Mouse (Mus musculus) left cerebral cortex, postnatal 4 days (tissue): ENCODE data around the gene Ip6k3. TPM values are rescaled to one million over a fixed set of nuclear protein-coding genes. Genes with fewer than 3 reads are reported as not detected.
A peak's percentile ranks its signal among the peaks of the same experiment; 100 is the strongest.

Experiments
- DNase-seq: peaks from one replicate; pipeline ENCODE4 v3.0.0-alpha.2; 2022
- intact Hi-C: fragments of 180-260 bp; cut with DNase I; formaldehyde crosslinking; loops from one replicate; pipeline ENCODE4 v1.15.1; 2025
- total RNA-seq, 2 experiments: library from RNA; stranded (reverse); gene quantifications; 2 replicates each; pipeline ENCODE4 v1.2.3; 2021

Gene Ip6k3
- total RNA-seq, 2 experiments from 2014 or later = not detected

DNA sequence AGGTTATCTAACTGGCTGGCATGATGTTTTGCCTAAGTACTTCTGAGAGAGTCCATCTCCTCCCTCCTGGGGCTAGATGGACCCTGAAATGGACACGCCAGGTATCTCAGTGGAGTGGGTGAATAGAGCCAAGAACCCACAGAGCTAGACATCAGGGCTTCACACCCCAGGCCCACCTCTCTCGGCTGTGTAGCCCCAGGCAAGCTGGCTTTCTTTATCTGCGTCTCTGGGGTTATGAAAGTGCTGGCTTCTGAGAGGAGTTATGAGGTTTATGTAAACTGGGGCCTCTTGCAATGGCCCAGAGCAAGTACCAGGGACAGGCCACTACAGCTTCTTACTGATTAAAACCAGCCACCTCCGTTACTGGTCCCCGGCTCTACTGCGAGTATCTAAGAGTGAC, 12.7 kb downstream of the Ip6k3 start:
- intact Hi-C loops = no loop called here
- DNase-seq = no peak

DNA sequence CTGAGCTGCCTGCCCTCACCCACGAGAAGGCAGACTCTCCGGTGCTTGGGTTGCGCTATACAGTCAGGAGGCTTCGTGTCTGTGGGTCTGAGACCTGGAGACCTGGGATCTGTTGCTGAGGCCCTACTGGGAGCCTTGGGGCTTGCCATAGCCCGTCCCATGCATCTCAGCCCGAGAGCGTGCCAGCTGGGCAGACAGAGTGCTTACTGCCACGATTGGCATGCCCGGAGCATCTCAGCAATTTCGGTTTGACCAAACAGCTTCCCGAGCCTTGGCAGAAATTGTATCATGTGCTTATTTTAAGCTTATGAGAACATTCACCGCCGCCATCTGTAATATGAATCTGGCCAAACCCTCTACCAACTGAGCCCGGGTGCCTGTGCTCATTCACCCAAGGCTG, 13.3 kb downstream of the Ip6k3 start:
- DNase-seq = peak; percentile 61
- intact Hi-C loops = no loop called here

DNA sequence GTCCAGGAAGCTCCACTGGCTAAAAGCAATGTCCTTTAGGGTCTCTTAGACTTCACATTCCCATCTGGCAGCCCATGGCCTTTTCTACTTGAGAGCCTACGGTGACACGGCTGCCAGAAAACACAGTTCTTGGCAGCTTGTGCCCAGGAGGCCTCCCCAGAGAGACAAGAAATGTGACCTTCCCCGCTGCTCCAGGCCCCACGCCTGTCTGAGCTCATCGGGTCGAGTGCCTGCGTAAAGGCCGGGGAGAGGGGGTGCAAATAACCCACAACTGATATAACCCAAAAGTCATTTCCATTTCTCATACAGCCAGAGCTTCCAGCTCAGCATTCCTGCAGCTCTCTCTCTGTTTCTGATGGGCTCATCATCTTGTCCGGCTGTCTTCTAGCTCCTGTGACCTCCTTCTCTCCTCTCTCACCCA, 13.8 kb downstream of the Ip6k3 start:
- peak; percentile 64 for DNase-seq
- intact Hi-C loops = no loop called here

DNA sequence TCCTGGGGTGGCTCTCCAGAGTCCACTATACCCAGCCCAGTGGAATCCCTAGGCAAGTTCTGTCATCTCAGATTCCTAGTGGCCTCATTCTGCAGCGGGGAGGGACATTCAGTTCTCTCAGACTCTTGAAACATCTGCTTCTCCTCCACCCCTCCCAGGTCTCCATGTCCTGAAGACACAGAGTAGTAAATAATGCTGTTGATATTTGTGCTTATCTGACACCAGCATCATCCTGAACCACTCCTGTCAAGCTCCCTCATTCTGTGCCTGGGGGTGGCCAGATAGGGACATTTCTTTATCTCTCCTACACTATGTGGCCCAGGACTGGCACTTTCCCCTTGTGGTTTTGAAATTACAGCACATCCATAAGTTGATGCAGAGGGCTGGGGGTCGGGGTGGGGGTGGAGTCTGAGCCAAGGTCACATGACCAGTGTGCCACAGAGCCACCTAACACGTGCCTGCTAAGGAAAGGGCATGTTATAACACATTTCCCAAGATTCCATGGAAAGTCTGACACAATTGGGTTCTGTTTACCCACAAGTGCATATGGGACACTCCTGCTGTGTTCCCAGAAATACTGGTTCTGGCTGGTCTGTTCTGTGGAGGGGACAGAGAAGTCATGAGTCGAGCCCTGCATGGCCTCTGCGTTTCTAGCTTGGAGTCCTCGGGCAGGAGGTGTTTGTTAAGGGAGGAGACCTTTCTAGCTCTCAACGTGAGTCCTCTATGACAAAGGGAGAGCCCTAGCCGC, 14.4 kb downstream of the Ip6k3 start:
- no peak for DNase-seq
- intact Hi-C loops = no loop called here

DNA sequence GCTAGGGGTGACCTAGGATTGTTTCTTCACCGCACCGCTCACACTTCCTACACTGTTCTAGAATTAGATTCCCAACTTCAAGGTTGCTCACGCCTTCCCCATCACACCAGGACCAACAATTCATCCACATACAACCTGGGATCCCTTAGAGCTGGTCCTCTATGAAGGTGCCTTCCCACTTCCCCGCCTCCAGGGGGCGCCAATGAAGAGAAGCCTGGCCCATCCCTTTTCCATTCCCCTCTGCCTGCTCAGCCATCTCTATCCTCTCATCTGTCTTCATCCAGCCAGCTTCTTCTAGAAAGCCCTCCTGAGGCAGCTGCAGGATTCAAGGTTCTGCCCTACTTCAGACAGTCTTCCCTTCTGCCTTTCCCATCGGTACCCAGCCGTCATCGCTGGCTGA, 16.2 kb downstream of the Ip6k3 start:
- DNase-seq = no peak
- intact Hi-C loops = no loop called here

DNA sequence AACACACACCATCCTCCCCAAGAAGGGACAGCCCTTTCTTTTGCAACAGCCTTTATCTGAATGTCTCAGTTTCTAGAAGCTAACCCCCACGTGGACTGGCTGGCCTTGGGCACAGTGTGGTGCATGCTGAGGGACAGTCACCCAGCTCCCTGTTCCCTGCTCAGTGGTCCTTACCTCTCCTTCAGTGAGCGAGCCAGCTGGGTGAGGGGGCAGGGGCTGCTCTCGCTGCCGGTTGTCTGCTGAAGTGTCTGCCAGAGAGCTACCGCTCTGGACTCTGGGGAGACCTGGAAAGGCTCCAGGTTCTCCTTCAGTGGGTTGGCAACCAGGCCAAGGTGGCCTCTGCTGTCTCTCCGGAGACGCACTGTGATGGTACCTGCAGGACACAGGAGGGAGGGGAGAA, 16.7 kb downstream of the Ip6k3 start:
- DNase-seq = no peak
- intact Hi-C loops = no loop called here

DNA sequence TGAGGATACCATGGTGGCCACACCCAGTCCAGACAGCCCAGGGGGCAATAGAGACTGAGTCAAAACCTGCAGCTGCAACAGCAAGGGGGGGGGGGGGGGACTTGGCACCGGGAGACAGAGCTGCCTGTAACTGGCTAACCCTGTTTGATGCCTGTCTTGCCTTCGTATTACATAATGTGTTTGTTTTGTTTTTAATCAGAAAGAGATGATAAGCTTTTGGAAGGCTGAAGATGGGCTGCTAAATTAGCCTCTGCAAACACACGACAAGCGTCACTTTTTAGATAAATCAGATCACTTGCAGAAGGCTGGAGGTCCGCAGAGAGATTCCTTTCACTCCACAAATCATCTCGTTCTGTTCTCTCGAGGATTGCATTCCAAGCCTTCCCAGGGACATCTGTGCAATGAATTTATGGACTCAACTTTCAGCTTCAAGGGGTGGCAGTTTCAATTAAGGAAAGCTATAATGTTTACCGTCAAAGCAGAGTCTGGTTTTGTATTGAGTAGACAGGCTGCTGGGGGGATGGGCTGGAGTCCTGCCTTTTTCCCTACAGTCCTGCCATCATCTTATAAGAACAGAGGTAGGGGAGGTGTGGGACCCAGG, 21.2 kb downstream of the Ip6k3 start:
- no peak for DNase-seq
- intact Hi-C loops = no loop called here

DNA sequence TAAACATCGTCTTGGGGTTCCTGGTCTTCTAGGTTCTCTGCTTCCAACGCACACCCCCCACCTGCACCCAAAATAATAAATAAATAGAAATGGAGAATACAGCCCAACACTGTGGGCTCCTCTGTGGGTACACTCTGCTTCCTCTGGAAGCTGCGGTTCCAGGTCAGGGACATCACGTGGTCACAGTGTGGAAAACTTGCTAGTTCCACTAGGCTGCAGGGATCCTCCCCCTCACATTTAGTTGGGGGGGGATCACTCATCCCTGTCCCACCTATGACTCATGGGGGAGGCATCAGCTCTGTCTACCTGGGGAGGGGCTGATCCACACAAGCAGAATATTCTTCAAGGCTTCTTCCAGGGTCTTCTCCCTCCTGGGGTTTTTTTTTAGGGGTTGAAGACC, 23.4 kb downstream of the Ip6k3 start:
- intact Hi-C loops = no loop called here
- no peak for DNase-seq

DNA sequence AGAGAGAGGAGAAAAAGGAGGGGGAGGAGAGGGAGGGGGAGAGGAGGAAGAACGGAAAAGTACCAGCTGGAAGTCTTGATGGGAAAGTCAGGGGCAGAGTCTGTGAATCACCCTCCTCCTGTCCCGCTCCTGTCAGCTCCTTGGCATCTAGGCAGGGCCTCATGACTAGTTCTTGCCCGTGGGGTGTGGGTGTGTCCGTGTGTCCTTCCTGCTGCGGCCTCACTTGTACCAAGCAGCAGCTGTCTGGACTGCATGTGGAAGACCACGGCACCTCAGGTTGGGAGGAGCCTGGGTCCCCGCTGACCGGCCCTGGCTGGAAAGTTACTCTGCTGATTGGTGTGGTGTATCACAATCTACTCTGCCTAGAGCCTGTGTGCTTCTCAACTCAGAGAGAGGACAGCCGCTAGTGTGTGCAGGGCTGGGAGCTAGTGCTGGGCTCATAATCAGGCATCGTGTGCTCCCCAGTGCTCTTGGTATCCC, 25.6 kb downstream of the Ip6k3 start:
- intact Hi-C loops = no loop called here
- DNase-seq = no peak

DNA sequence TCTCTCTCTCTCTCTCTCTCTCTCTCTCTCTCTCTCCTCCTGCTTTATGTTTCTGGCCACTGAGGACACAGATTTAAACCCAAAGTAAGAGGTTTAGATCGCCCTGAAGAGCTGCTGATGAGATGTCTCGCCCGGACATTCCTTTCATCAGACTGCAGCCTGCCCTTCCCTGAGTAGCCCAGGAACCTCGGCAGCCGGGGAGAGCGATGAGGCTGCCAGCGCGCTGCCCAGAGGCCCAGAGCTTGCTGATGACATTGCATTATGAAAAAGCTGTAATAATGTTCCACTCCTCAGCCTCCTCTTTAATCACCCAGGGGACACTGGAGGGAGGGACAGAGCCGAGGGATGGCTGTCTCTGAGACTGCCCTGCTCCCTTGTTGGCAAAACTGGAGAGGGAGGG, 27.3 kb downstream of the Ip6k3 start:
- no peak for DNase-seq
- intact Hi-C loops = no loop called here

DNA sequence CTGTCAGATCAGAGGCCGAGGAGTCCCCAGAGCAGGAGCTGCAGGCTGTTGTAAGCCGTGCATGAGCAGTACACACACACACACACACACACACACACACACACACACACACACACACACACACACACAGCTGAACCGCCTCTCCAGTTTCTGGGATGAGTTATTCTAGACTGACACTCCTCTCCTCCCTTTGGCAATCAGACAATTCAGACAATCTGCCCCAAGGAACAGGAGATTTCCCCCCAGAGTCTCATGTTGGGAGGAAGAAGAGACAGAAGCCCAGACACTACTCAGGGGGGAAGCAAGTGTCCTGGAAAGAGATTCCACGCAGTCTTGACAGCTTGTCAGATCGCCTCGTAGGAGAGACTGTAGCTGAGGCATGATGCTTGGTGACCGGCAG, 28.3 kb downstream of the Ip6k3 start:
- intact Hi-C loops = no loop called here
- DNase-seq = no peak

DNA sequence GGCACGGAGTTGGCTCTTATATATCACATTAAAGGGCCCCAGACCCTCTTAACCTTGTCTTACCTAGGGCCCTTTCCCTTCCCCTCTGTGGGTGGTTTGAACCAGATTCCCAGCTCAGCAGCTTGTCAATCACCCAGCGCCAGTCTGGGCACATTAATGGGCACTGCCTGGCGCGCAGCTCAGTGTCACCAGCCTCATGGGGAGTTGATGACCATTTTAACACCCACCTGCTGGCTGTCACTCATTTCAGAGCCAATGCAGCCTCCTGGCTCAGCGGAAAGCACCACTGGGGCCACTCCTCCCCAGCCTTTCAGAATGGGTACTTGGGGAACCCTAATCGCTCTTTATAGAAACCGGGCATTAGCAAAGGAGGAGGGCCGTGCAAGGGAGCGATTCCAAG, 29.2 kb downstream of the Ip6k3 start:
- DNase-seq = no peak
- intact Hi-C loops = no loop called here

DNA sequence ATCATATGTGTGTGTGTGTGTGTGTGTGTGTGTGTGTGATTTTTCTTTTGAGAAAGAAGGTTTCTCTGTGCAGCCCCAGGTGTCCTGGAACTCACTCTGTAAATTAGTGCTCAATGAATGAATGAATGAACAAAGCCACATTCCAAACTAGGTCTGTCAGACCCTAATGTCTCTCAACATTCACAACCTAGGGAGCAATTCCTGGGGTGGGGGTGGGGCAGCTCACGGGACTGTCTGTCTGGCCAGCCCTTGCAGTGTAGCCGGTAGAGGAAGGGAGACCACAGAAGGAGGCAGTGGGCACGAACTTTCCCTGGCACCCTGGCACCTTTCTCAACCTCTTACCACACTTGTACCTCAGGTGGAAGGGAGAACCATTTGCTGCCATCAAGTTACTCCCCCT, 32.9 kb downstream of the Ip6k3 start:
- intact Hi-C loops = no loop called here
- no peak for DNase-seq

DNA sequence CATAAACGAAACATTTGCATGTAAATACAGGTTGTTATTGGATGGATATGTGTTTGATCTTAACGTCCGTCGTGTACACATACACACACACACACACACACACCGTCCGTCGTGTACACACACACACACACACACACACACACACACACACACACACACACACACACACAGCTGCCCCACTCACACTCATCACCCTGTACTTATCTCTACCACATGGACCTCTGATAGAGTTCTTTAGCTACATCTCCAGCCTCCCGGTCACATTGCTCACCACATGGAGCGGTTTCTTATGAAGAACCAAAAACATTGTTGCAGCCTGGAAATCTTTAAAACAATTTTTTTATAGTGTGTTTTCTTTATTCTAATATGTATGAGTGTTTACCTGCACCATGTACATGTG, 33.4 kb downstream of the Ip6k3 start:
- no peak for DNase-seq
- intact Hi-C loops = no loop called here

DNA sequence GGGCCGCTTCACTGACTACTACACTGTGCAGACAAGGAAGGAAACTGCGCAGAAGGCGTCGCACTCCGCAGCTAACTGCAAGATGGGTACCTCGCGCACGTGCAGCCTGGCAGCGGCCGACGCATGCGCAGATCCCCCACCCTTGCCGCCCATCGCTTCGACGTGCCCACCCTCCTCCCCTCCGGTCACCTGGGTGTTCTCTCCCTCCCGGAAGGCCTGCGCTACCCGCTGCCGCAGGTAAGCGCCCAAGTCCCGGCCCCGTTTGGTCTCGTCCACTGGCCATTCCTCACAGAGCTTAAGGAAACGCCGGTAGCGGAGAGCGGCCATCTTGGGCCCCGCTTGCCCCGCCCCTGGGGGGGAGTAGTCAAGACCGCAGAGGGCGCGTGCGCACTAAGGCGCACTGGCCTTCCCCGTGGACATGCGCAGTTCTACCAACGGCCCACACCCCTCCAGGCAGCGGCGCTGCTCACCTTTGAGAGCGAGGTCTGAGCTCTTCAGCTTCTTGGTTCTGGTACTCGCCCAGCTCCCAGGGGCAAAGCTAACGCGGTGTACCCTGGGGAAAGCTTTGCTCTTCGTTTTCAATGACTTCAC, 33.9 kb downstream of the Ip6k3 start, which contains the start of gene Uqcc2:
Gene Uqcc2 (minus strand): TSS at position 366 of the 591 bp plus-strand sequence.
- intact Hi-C loops = no loop called here
- peak; percentile 99 for DNase-seq

DNA sequence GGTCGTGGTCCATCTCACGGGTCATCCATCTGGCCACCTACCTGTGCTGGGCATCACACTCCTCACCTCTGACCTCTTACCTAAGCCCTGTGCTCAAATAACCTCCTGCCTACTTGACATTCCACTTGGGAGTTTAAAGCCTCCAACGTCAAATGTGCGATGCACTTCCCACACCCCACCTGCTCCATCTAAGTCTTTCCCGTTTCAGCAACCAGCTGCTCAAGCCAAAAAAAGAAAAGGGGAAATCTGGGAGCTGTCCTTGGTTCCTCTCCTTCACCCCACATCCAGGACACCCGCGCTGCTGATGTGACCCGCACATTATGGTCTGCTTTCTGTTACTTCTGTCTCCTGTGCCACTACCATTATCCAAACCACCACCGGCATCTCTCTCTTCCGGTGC, 35.4 kb downstream of the Ip6k3 start:
- intact Hi-C loops = no loop called here
- no peak for DNase-seq

DNA sequence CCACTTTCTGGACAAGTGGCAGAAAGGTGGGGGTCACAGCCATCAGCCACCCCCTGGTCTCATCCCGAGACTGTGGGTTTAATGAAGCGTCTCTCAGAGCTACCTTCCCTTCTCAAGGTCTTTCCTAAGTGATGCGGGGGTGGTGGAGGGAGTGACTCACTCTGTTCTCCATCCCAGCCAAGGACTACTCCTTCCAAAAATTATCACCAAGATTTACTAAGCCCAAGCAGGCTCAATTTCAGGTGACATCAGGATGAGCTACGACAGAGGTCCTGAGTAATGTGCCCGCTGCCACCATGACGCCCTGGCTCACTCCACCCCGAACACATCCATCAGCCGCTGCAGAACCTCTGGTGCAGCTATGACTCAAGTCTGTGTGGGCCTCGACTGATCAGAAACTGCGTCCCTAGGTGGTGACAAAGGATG, 36.3 kb downstream of the Ip6k3 start:
- no peak for DNase-seq
- intact Hi-C loops = no loop called here

DNA sequence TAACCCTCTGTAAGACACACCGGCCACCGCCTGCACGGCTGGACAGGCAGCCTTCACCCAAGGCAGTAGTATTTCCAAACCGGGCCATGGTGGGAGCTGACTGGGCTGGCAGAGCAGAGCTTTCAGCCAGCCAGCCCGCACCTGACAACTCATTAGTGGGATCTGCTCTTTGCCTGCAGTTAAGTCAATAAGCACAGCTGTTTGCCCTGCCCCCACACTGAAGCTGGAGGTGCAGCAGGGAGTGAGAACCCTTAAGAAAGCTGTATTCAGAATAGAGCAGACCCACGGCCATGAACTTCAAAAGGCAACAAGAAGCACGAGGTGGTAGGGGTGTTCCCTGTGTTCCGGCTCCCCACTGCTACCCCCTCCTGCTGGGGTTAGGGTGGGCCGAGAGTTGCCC, 37.3 kb downstream of the Ip6k3 start:
- no peak for DNase-seq
- intact Hi-C loops = no loop called here

DNA sequence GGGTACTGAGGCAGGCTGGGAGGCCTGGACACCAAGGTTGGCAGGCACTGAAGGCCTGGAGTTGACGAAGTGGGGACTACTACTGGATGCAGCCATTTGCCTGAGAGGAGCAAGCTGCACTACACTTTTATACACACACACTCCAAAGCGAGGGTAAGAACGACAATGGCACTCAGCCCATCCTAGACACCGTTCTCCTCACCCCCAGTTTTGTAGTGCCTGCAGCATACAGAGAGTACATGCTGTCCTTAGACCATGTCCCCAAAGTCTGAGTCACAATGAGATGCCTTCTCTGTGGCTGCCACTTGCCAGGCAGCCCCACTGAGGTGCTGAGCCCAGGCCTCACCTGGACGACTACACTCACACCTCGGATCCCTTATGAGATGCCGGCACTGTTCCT, 37.8 kb downstream of the Ip6k3 start:
- DNase-seq = no peak
- intact Hi-C loops = loop anchor here (5.0 kb wide), 1 partner anchor 93 kb away; no protein-coding TSS in a partner anchor

DNA sequence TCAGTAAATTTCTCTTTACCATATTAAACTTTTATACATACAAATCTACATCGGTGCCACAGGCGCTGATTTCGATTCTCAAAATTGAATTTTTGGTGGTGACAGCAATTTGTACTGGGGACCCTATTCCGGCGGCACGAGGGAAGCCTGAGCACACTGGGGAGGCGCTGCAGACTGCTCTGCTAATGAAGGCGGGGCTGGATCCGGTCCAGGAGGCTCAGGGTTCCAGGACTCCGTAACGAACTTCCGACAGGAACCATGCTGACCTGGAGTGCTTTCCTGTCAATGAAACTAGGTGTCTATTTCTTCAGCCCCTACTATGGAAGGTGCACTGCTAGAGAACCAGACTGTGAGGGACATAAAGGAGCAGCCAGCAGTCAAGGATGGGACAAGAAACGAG, 38.3 kb downstream of the Ip6k3 start:
- intact Hi-C loops = loop anchor here (5.0 kb wide), 1 partner anchor 92 kb away; no protein-coding TSS in a partner anchor
- peak; percentile 43 for DNase-seq

DNA sequence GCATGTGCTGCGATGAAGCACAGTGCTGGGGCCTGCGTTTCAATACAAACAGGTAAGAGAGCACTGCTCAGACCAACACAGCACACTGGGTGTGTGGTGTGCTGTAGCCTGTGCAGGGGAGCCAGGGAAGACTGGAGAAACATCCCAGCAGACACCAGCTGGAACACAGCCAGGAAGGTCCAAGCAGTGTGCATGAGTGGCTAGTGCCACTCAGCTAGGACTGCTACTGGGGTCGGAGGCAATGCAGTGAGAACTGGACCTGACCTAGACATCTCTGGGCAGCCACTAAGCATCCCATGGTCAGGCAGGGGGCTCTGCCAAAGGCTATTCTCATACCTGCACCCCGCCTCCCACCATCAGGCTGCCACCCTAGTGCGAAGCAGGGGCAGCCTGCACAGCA, 39.4 kb downstream of the Ip6k3 start:
- intact Hi-C loops = loop anchor here (5.0 kb wide), 1 partner anchor 91 kb away; no protein-coding TSS in a partner anchor
- no peak for DNase-seq

DNA sequence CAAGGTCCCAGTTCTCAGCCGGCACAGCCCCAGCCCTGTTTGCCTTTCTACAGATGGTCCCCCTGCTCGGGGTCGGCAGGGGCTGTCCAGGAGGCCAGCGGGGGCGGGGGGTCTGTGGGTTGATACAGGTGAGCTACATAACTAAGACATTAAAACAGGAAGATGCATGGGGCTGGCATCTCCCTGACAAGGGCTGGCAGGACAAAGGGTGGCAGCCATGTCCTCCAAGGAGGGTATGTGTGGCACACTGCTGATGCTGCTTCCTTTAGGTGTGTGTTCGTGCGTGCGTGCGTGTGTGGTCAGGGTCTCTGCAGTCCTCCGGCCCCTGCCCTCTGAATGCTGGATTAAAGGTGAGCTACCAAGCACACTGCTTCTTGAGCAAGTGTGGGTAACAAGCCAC, 40.6 kb downstream of the Ip6k3 start:
- intact Hi-C loops = loop anchor here (5.0 kb wide), 1 partner anchor 90 kb away; no protein-coding TSS in a partner anchor
- no peak for DNase-seq
